Mouse (Mus musculus) A20 (cell line): ENCODE measurements at regions not wholly inside any gene's neighbourhood (a gene's known extent, or its start where the extent isn't known, plus 50 kb on each side); places are given as distances from the start of the nearest gene placed in this dataset.

ENCODE experiments used
- DNase-seq: peaks from one replicate; pipeline ENCODE4 v3.0.0-alpha.2; 2011; ENCODE audit warnings: low read depth, low spot score

DNA sequence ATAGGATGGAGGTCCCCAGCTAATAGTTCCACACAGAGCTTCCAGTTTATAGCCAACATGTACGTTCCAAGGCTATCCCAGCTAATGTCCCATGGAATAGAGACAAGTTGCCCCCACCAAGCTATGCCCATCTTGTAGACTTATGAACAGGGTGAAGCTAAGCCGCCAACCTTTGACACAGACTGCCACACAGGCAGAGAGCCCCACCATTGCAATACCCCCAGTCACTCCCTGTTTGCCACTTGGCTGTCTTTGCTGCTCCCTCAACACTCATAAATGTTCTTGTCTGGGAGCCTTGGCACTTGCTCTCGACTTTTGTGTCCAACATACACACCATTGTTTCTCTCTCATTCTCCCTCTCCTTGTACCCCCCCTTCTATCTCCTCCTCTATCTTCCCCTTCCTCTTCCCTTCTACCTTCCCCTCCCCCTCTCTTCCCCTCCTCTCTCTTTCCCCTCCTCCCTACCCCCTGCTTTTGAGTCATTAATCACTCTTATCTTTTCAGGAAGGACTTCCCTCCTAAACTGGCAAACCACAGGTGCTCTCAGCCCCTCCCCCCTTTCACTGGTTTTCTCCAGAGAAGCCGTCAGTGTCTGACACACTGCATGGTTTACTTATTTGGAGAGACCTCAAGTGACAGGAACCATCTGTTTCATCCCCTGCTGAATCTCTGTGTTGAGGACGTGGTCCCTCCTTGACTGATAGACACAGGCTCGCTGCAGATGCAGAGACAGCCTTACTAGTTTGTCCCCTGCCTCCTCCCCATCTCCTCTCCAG, 148.2 kb downstream of the Kdr start:
- no peak for DNase-seq

DNA sequence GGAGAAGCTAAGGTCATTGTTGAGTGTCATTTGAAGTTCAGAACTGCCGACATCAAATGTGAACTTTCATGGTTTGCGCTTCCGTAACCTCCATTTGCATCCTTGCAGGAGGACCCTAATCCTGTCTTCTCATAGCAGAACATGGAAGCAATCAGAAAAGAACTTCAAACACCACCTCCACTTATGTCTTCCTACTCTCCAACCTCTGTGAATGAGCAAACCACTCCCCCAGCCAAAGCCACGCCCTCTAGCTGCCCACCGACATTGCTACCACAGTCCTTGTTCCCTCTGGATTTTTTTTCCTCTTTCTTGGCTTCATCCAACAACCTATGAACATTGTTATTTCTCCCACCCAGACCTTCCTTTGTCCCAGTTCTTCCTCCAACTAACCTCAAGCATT, 149.9 kb downstream of the Kdr start:
- DNase-seq = no peak

DNA sequence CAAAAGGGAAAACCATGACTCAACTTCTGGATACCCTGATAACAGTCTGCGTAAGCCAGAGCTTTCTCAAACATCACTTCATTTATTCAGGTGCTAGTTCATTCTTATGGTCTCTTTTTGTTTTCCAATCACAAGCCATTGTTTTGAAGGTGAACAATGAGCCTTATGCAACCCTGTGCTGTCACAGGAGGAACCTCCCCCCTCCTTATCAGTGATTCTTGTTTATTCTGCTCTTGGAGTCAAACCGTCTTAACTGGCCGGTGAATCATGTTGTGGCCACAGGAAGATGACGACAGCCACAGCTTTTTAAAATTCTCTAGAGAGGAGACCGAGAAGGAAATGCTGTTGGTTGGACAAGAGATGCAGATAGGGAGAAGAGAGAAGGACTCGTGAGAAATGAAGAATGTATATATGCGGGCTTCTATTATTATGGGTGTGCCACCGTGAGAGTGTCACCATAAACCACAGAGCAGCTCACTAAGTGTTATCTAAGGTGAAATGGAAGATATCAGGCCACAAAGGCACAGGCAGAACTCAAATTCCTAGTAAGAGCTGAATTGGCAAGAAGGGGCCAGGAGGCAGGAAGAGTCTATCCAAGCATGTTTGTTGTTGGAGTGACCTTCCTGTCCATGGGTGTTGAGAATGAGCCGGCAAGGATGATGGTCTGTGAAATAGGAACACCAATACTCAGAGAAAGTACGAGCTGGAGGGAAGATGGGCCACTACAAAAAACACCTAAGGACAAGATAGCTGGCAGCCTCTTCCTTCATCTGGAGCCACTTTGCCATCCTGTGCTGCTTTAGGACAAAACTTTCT, 151.8 kb downstream of the Kdr start:
- DNase-seq = no peak

DNA sequence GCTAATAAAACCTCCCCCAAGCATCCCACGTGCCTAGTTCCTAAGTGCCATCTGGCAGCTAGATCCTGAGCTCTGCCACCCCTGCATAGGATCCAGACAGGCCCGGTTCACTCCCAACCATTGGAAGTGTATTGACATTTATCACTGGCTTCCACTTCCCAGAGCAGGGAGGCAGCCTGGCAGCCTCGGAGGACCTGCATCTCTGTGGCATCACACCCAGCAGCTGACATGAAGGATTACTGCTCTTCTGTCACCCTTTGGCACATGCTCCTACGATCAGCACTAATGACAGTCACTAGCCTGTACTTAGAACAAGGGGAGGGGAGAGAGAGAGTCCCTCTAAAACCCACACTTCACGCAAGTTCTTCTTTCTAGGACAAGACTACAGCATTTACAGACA, 152.7 kb downstream of the Kdr start:
- DNase-seq = no peak

DNA sequence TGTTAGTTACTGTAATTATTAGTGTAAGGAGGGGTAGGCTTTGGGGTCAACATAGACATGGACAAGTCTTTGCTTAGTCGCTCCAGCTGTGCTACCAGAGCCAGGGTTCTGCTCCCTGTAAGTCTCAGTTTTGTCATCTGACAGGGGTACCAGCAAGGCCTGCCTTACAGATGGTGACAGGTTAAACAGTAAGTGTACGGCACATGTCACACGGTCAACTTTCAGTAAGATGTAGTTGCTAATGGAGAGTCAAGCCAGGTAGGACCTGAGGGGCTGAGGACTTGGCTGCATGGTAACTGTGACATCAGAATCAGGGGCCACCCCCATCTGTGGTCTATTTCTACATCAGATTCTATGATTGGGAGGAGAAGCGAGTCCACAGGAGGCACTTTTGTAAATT, 153.6 kb downstream of the Kdr start:
- no peak for DNase-seq

DNA sequence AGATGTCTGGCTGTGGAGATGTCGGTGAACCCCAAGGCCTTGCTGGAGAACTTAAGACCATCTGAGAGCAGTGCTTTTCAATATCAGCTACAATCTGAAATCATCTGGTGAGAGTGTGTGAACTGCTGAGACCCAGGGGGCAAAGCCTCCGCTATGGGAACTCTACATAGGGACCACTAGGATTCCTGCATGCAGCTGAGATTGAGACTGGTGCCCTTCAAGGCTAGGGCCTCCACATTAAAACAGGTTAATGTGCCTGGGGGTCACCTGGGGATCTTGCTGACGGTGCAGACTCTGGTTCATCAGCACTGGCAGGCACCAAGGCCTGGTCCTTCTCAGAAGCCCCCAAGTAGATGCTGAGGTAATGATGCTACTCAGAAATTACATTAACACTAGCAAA, 154.6 kb downstream of the Kdr start:
- DNase-seq = no peak

DNA sequence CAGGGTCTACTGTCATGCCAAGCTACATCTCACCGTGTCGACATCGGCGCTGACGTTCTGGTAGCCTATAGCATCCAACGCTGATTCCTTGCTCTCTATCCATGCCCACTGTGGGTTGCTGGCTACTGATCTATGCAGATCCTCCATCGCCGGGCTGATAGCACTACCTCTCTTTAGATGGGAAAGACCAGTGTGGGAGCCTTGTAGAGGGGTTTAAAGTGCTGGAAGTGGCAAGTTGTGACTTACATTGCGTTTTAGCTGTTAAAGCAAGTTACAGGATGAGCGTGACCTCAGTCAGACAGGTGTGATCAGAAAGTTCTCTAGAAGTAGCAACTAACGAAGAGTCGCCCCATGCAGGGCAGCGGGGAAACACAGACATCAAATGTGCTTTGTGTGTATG, 160.9 kb downstream of the Kdr start:
- no peak for DNase-seq

DNA sequence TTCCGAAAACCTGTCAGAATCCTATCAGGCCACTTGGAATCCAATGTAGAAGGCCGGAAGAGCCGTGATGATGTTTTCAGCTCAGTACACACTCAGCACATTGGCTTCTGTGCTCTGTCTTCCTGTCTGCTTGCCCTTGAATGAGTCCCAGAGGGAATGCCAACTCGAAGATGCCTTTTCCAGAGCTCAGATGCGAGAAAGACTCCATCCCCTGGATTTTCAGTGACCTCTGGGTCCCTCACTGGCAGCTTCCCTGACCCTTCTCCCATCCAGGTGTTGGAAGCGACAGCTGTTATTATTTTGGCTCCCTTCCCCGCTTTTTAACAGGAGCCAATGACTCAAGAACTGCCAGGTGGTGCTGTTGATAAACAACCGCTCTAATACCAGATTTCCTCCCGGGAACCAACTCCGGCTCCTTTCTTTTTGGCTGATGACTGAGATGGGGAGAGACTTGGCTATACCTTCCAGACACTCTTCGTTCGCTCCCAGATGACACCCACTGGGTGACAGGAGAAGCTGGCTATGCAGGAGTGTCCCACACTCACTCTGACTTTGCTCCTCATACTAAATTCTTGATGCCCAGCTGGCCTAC, 163.8 kb downstream of the Kdr start:
- DNase-seq = no peak

DNA sequence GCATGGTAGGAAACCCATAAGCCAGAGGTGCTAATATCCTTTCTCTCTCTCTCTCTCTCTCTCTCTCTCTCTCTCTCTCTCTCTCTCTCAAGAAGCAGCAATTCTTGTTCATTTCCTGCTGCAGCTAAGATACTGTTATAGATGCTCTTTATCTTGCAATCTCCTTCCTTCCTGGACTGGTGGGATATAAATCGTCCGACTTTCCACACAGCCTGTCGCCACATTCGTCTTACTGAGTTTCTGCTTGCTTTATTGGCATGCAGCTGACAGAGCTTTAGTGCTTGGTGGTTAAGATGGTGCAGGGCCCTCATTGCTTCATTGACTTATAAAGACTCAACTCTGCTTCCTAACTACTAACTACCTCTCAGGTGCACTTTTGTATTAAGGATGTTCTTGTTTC, 165.6 kb downstream of the Kdr start:
- DNase-seq = no peak

DNA sequence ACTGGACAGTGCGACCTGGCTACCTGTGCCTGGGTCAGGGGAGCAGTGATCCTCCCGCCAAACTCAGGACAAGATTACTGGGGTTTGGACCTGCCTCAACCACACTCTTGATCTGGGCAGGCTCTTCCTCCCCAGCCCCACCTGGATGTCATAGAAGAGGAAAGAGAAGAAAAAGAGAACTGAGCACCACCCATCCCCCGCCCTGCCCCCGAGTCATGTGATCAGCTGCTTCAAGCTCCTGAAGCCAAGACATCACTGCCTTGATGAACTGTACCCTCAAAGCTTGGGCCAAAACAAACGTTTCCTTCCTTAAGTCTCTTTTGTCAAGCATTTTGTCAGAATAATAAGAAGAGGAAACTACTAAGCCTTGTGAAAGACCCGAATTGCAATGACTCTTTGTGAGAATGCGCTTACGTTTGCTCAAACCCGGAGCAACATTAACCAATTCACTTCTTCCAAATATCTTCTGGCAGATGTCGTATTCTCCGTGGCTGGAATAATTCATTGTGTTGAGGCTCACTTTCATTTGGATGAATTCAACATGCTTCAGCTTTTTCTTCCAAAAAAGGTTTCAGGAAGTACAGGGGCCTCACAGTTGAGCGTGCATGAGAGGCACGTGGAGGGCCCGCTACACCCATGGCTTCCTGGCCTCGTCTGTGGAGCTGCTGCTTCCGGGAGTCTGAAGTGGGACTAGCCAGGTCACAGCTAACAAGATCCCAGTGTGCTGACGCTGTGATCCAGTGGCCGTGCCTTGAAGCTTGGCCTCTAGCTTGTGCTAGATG, 169.5 kb downstream of the Kdr start:
- no peak for DNase-seq

DNA sequence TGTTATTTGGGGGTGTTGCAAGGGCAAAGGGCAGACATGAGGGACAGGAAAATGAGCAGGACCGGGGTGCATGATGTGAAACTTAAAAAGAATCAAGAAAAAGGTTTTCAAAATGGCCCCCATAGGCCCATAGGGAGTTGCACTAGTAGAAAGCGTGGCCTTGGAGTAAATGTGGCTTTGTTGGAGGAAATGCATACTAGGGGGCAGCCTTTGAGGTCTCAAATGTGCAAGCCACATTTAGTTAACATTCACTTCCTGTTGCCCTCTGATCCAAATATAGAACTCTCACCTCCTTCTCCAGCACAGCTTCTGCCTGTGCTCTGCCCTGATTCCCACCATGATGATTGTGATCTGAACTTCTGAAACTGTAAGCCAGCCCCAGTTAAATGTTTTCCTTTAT, 173.2 kb downstream of the Kdr start:
- no peak for DNase-seq

DNA sequence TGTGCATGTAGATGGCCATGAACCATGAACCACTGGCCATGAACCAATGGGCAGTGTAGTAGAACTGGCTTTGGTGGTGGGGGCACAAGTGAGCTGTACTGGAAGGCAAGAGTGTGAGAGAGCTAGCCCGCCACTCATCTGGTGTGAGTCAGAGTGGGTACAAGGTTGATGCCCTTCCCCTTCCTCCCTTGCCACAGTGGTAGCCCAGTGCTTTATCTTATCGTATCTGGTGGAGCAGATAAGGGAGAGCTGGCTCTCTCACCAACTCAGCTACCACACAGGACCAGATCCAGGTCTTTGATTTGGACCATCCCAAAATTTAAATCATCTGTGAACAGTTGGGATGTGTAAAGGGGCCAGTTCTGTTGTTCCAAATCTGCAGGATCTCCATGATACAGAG, 173.9 kb downstream of the Kdr start:
- DNase-seq = no peak

DNA sequence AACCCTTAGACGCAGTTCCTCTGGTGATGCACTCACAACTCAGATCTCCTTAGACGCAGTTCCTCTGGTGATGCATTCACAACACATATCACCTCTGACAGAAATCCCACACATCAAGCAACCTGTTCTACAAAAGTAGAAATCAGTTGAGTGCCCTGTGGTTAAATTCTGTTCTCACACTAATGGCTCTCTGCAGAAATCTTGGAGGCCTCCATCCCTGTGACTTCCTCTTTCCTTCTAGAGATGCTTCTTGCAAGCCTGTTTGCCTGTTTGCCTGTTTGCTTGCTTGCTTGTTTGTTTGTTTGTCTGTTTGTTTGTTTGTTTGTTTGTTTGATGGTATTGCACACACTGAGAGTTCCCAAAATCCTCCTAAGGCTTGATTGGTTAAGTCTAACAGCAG, 175.2 kb downstream of the Kdr start:
- no peak for DNase-seq

DNA sequence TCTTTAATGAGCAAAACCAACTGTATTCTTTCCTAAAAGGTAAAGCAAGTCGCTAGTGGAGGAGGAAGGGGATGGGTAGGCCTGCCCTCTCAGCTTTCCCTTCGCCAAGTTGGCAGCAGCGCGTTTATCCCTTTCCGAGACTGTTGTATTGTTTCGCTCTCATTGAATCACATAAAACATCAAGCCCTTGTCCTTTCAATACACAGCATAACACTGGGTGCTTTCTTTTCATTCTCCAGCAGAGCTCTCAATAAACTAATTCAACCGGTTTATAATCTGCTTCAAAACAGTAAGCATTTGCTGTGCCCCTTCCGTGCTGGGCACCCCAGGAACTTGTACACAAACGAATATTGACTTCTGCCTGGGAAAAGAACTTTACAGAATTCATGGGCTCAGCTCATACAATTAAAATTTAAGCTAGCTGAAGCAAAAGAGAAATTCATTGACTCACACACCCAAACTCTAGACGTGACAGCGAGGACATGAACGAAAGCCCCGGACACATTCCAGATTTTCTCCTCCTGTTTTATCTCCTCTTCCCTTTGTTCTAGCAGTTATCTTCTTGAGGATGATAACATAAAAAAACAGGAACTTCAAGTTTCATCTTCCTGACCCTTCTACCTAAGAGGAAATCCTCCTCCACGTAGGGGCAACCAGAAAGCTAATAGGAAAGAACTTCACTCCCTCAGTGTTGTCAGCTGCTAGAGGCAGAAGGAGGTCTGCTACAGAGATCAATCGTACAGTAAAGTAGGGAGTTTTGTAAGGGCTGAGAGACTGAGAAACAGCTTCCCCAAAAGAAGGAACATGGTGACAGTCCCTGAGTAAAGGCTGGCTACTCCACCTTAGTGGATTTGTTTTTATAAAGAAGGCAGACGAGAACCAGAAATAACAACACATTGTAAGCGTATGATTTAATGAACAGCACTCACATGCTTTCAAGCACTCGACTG, 177.9 kb downstream of the Kdr start:
- no peak for DNase-seq

DNA sequence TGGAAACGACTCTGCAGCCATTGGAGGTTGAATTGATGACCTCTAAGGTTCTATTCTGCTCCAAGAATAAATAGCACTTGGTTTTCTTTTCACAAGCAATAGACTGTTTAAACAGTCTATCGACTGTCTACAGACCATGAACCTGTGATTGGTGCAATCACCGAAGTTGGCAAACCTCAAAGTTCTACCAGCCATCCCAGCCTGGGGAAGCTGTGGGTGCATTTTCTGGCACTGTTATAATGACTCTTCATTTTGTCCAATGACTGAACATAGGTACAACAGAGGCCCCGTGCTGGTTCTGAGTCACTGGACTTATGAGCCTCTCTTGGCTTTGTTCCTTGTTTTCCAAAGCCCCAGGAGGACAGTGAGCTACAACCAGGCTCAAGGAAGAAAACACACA, 178.6 kb downstream of the Kdr start:
- no peak for DNase-seq

DNA sequence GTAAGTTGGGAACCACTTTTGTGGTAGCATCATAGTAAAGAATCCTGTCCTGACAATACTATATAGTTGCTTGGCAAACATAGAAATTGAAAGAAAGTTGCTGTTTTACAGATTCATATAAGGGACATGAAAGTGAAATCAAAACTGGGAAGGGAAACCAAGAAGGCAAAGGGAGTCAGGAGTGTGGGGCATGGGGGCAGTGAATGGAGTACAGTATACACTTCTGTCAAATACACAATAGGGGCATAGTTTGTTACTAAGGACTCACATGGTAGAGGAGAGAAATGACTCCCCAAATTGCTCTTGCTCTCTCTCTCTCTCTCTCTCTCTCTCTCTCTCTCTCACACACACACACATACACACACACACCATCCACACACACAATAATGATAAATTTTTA, 185.1 kb downstream of the Kdr start:
- DNase-seq = no peak

DNA sequence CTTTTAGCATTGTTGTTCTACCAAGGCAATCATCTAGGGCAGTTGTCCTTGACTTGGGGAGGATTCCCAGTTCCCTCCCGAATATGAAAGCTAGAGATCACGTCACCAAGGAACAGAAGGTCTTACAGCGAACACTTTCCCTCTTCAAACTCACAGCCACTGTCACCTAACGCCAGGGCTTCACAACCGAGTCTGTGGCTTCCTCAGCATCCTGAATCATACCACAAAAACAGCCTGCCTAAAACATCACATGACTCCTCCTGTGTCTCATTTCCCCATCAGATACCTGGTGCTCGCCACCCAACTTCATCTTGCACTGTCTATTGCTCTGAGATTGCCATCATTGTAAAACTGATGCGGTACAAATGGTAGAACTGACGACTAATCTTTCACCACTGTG, 186.5 kb downstream of the Kdr start:
- no peak for DNase-seq

DNA sequence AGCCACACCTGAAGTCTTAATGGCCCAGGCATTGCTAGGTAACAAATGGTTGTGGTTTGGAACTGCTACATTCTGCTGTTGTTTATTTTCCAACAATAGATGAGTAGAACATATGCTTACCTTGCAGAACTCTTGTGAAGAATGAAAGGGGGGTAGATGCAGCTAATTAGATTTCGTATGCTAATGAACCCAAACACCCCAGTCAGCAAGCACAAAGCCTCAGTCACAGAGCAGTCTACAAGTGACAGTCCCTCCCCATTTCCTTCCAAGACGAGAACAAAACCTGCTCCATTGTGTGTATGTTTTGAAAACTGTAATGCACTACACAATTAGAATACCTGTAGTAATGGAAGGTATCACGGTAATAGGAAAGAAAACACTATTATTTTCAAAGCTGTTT, 190.2 kb downstream of the Kdr start:
- DNase-seq = no peak

DNA sequence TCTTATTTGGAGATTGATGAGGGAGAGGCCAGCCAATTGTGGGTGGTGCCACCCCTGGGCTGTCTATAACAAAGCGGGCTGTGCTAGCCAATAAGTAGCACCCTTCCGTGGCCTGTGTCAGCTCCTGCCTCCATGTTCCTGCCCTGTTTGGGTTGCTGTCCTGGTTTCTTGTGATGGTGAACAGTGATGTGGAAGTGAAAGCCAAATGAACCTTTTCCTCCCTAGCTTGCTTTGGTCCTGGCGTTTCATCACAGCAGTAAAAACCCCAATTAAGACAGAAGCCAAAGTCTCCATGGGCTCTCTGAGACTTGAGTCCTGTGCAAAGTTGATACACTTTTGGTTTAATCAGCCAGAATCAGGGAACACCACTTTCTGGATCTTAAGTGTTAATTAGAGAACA, 192.1 kb downstream of the Kdr start:
- no peak for DNase-seq

DNA sequence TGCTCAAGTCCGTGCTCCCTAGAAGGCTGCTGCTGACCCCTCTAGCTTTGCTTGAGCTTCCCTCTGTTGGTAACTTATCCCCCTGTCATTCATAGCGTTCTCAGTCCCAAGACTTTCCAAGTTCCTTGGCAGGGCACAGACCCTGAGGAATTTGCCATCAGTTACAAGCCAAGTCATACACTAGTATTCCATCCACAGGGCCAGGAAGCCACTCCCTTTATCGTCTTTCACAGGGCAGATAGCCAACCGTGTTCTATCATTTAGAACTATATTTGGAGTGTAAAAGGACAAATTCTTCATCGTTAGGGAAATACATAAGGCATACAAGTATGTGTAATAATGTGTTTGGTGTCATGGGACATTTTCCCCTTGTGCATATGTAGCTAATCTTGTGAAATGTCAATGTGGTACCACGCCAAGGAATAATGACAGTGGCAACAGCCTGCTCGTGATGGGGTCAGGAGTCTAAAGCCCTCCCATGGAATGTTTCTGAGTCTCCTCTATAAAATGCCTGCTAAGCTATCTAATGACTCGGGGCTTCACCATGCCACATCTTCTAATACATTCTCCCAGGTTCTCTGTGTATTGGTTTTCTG, 193.2 kb downstream of the Kdr start:
- no peak for DNase-seq

DNA sequence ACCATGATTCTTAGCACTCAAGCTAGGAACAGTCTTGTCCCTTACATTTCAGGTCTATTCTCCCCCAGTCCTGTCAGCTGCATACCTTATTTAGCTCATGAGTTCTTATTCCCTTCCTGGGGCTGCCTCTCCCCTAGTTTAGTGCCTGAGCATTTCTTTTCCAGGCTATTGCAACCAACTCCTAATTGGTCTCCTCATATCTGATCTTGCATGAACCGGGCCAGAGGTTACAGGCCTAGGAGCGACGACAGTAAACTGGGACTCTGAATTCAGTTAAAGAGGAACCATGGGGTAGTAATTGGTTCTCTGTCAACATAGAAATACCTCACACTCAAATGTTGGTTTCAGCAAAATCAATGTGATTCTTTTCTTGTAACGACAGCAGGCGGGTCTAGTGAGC, 195.9 kb downstream of the Kit start:
- DNase-seq = no peak
